Mouse (Mus musculus) fat pad, adult 2 months (tissue): Measurements from ENCODE around the gene Rab3il1.

ENCODE experiments used
- DNase-seq: peaks from one replicate; pipeline ENCODE4 v3.0.0-alpha.2; 2011; ENCODE audit warnings: low read depth, low spot score; ENCODE audit errors: extremely low read depth

The Rab3il1 gene

GRCm38 (mm10) chr19:10012827-10013278 is 11.4 kb downstream of the Rab3il1 start:
- no peak for DNase-seq

GRCm38 (mm10) chr19:10013348-10013747 is 11.9 kb downstream of the Rab3il1 start:
- no peak for DNase-seq

- no peak for DNase-seq
Observed at GRCm38 (mm10) chr19:10013913-10014312, 12.4 kb downstream of the Rab3il1 start.

GRCm38 (mm10) chr19:10014824-10015223 is 13.4 kb downstream of the Rab3il1 start:
- no peak for DNase-seq

- DNase-seq: no peak
Observed at GRCm38 (mm10) chr19:10015442-10015841, 14.0 kb downstream of the Rab3il1 start.

- DNase-seq: no peak
Observed at GRCm38 (mm10) chr19:10016151-10016550, 14.7 kb downstream of the Rab3il1 start.

- DNase-seq: no peak
Observed at GRCm38 (mm10) chr19:10017637-10018526, 16.4 kb downstream of the Rab3il1 start.

- DNase-seq: no peak
Observed at GRCm38 (mm10) chr19:10018527-10018818, 17.0 kb downstream of the Rab3il1 start.

- DNase-seq: no peak
Observed at GRCm38 (mm10) chr19:10019214-10019760, 17.8 kb downstream of the Rab3il1 start.

- DNase-seq: no peak
Observed at GRCm38 (mm10) chr19:10021981-10022380, 20.5 kb downstream of the Rab3il1 start.

- no peak for DNase-seq
Observed at GRCm38 (mm10) chr19:10022414-10023303, 21.2 kb downstream of the Rab3il1 start.

GRCm38 (mm10) chr19:10023304-10023758 is 21.9 kb downstream of the Rab3il1 start:
- no peak for DNase-seq

GRCm38 (mm10) chr19:10025169-10025875 is 23.9 kb downstream of the Rab3il1 start:
- no peak for DNase-seq

- no peak for DNase-seq
Observed at GRCm38 (mm10) chr19:10029746-10030145, 28.3 kb downstream of the Rab3il1 start.

GRCm38 (mm10) chr19:10033211-10033973 is 31.9 kb downstream of the Rab3il1 start:
- no peak for DNase-seq

GRCm38 (mm10) chr19:10034356-10034755 is 32.9 kb downstream of the Rab3il1 start:
- no peak for DNase-seq

- DNase-seq: no peak
Observed at GRCm38 (mm10) chr19:10034785-10035447, 33.4 kb downstream of the Rab3il1 start.

- no peak for DNase-seq
Observed at GRCm38 (mm10) chr19:10037534-10037933, 36.1 kb downstream of the Rab3il1 start.

- DNase-seq: no peak
Observed at GRCm38 (mm10) chr19:10038364-10038763, 36.9 kb downstream of the Rab3il1 start.

- DNase-seq: no peak
Observed at GRCm38 (mm10) chr19:10038910-10039309, 37.4 kb downstream of the Rab3il1 start.
